Mouse (Mus musculus) embryonic facial prominence, embryonic 14.5 days (tissue): ENCODE measurements around the gene Gpi1. TPM values are rescaled to one million over a fixed set of nuclear protein-coding genes. Genes with fewer than 3 reads are reported as not detected.

Experiments used
- ATAC-seq: fragments of 200-750 bp; cut with Nextera tagmentation; 2 replicates; pipeline ENCODE4 v1.8.0; 2017; ENCODE audit warnings: low read depth, moderate number of reproducible peaks, moderate TSS enrichment
- DNase-seq: peaks from one replicate; pipeline ENCODE4 v3.0.0-alpha.2; 2015; ENCODE audit warnings: low spot score
- H3K27ac ChIP-seq: fragments of 300-500 bp; sonication (generic); replicated peaks from 2 replicates; pipeline ENCODE4 v1.5.1; 2014; ENCODE audit warnings: low read depth, mild to moderate bottlenecking, low read length, moderate library complexity
- H3K27me3 ChIP-seq: fragments of 300-500 bp; sonication (generic); replicated peaks from 2 replicates; pipeline ENCODE4 v1.6.1; 2014; ENCODE audit warnings: low read length; ENCODE audit not compliant: control insufficient read depth, insufficient read depth
- H3K36me3 ChIP-seq: fragments of 300-500 bp; sonication (generic); 2 replicates; pipeline ENCODE4 v1.6.1; 2014; ENCODE audit warnings: low read length, mixed read lengths; ENCODE audit not compliant: control insufficient read depth, insufficient read depth
- H3K4me1 ChIP-seq: fragments of 300-500 bp; sonication (generic); 2 replicates; pipeline ENCODE4 v1.6.1; 2014; ENCODE audit warnings: antibody characterized with exemption, low read length; ENCODE audit not compliant: control insufficient read depth, insufficient read depth
- H3K4me2 ChIP-seq: fragments of 300-500 bp; sonication (generic); 2 replicates; pipeline ENCODE4 v1.6.1; 2014; ENCODE audit warnings: low read depth, mild to moderate bottlenecking, low read length, moderate library complexity, mixed read lengths
- H3K4me3 ChIP-seq: fragments of 300-500 bp; sonication (generic); 2 replicates; pipeline ENCODE4 v1.5.1; 2014; ENCODE audit warnings: low read depth, mild to moderate bottlenecking, low read length
- H3K9ac ChIP-seq: fragments of 300-500 bp; sonication (generic); 2 replicates; pipeline ENCODE4 v1.6.1; 2014; ENCODE audit warnings: low read depth, mild to moderate bottlenecking, low read length, moderate library complexity, mixed read lengths
- H3K9me3 ChIP-seq: fragments of 300-500 bp; sonication (generic); 2 replicates; pipeline ENCODE4 v1.6.1; 2016; ENCODE audit warnings: low read length; ENCODE audit not compliant: control insufficient read depth
- WGBS: fragments of 180-500 bp; shearing (Covaris S2); extraction: QIAGEN DNeasy Blood & Tissue Kit; methylation state at CpG from one replicate; pipeline ENCODE4 v1.1.7; 2014; 5-methylcytosine and 5-hydroxymethylcytosine counted together
- polyA plus RNA-seq: library from polyadenylated mRNA; unstranded; fragments of >200 nt; fragmentation: Nextera tagmentation; extraction: Ambion mirVana; gene quantifications from 2 replicates; pipeline ENCODE4 v1.2.1, GENCODE M21; 2014

Gene Gpi1
- polyA plus RNA-seq, 1 experiment from 2014 or later, result 313 TPM

DNA sequence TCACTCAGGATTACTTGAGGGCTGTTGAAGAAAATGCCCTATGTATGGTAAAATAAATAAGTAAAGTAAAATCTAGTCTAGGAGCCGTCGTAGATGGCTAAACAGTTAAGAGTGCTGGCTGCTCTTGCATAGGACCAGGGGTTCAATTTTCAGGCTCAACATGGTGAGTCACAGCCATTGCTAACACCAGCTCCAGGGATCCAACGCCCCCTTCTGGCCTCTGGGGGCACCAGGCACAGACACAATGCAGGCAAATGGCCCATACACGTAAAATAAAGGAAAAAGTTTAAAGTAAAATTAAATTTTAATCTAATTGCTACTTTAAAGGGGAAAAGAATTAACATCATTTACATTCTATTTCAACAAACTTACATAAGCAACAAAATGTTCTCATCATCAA lies 63.3 kb downstream of the Gpi1 start:
- Histone ChIP-seq H3K4me3 (0 out of 2 replicates have a peak overlapping the region, but pooled peaks have one; percentile 8), H3K27me3 (no peaks in the 10 kb centered on the region), H3K4me1 (peaks cover 4% of the 10 kb centered on the region; the same call in 1 of the 2 replicates), H3K4me2 (peak overlapping the region; percentile 37), H3K27ac (no peak overlapping the region), H3K9me3 (no peaks in the 10 kb centered on the region), H3K9ac (no peak overlapping the region), H3K36me3 (peaks cover 39% of the 10 kb centered on the region)
- WGBS, result 53% methylated on average over 4 of the region's 4 CpGs
- ATAC-seq, result no peak
- DNase-seq, result peak; percentile 23

DNA sequence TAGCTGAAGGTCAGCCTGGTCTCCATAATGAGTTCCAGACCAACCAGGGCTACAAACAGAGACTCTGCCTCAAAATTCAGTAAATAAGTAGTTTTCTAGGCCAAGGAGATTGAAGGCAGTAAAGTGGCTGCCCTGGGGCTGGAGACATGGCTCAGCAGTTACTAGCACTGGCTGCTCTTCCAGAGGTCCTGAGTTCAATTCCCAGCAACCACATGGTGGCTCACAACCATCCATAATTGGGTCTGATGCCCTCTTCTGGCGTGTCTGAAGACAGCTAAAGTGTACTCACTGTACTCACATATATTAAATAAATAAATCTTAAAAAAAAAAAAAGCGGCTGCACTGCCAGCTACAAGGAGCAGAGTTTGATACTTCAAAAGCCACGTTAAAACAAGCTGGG lies 64.1 kb downstream of the Gpi1 start:
- H3K36me3 ChIP-seq, result peaks cover 47% of the 10 kb centered on the region
- H3K9ac ChIP-seq, result no peak overlapping the region
- no peak overlapping the region for H3K4me3 ChIP-seq
- no peak overlapping the region for H3K27ac ChIP-seq
- DNase-seq (no peak), ATAC-seq (no peak)
- no peak overlapping the region for H3K4me2 ChIP-seq
- peaks cover 4% of the 10 kb centered on the region; the same call in 1 of the 2 replicates for H3K4me1 ChIP-seq
- no peaks in the 10 kb centered on the region for H3K9me3 ChIP-seq
- H3K27me3 ChIP-seq, result no peaks in the 10 kb centered on the region
- 78% methylated on average over 3 of the region's 3 CpGs for WGBS

DNA sequence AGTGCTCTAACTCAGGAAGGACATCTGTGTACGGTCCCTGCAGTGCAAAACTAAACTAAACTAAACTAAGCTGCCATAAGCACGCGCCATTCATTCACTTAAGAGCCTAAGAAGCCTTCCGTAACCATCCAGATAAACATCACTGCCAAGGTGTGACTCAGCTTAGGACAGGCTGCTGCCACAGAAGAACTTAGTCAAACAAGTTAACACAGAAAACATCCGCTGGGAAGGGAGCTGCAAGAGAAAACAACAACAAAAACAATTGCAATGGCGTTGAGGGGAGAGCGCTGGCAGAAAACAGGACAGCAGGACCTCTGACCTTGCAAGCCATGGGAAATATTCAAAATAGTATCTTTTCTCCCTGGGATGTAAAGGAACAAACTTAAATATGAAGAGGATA lies 65.5 kb downstream of the Gpi1 start:
- Histone ChIP-seq H3K27me3 (no peaks in the 10 kb centered on the region), H3K27ac (no peak overlapping the region), H3K4me3 (no peak overlapping the region), H3K36me3 (peaks cover 59% of the 10 kb centered on the region), H3K4me2 (no peak overlapping the region), H3K9ac (no peak overlapping the region), H3K4me1 (peaks cover 4% of the 10 kb centered on the region; the same call in 1 of the 2 replicates), H3K9me3 (no peaks in the 10 kb centered on the region)
- no peak for ATAC-seq
- DNase-seq, result no peak
- 93% methylated on average over 7 of the region's 7 CpGs for WGBS

DNA sequence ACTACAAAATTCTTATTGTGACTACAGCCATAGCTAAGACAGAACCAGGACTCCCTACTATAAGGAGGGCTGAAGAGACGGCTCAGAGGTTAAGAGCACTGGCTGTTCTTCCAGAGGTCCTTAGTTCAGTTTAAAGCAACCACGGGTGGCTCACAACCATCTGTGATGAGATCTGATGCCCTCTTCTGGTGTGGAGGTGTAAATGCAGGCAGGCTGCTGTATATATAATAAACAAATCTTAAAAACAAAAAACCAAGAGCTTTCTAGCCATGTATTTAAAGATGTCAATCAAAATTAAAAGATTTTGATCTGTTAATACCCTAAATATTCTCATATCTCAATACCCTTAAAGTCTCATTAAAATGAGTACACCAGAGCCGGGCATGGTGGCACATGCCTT lies 71.0 kb downstream of the Gpi1 start:
- H3K27ac ChIP-seq, result no peak overlapping the region
- no peaks in the 10 kb centered on the region for H3K9me3 ChIP-seq
- H3K36me3 ChIP-seq, result peaks cover 96% of the 10 kb centered on the region
- ATAC-seq (no peak), DNase-seq (no peak)
- no peak overlapping the region for H3K9ac ChIP-seq
- H3K4me2 ChIP-seq, result no peak overlapping the region
- H3K4me1 ChIP-seq, result no peaks in the 10 kb centered on the region
- H3K4me3 ChIP-seq, result no peak overlapping the region
- no peaks in the 10 kb centered on the region for H3K27me3 ChIP-seq
- 89% methylated on average over 3 of the region's 3 CpGs for WGBS

DNA sequence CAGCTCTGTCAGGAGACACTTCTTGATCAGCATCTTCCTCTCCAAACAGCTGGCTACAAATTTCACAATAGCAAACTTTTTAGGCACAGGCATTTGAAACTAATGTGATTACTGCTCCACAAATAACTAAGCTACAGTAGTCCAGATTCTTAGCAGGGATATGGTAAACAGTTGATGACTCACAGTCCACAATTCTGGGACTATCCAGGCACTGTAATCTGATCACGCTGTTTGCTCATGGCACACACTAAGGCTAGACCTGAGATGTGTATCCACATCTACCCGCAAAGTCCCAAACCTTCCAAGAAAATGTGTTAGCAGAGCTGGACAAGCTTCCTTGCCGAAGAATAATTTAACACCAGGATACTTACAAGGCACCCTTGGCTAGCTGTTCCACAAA lies 72.1 kb downstream of the Gpi1 start:
- no peaks in the 10 kb centered on the region for H3K4me1 ChIP-seq
- H3K9me3 ChIP-seq, result no peaks in the 10 kb centered on the region
- H3K27me3 ChIP-seq, result no peaks in the 10 kb centered on the region
- H3K4me3 ChIP-seq, result no peak overlapping the region
- WGBS, result 89% methylated on average over 3 of the region's 3 CpGs
- no peak overlapping the region for H3K4me2 ChIP-seq
- H3K27ac ChIP-seq, result no peak overlapping the region
- no peak overlapping the region for H3K9ac ChIP-seq
- ATAC-seq, result no peak
- DNase-seq, result no peak
- H3K36me3 ChIP-seq, result peaks cover 98% of the 10 kb centered on the region

Other genes with a start within 250 kb of the Gpi1 start
- not detected in 2 replicates for gene Scgb2b27, start 216.4 kb downstream of the Gpi1 start, polyA plus RNA-seq
- gene Scgb1b27, start 208.9 kb downstream of the Gpi1 start, polyA plus RNA-seq, result not detected in 2 replicates
- not detected in 2 replicates for gene Scgb1b30, start 134.9 kb downstream of the Gpi1 start, polyA plus RNA-seq
- gene Wtip, start 97.1 kb downstream of the Gpi1 start, polyA plus RNA-seq, result 6.8 and 7.8 TPM in 2 replicates
- 166 and 183 TPM in 2 replicates for gene Uba2, start 60.7 kb downstream of the Gpi1 start, polyA plus RNA-seq
- 47.5 and 55.0 TPM in 2 replicates for gene Pdcd2l, start 33.7 kb downstream of the Gpi1 start, polyA plus RNA-seq
- gene Gm6096, start 20.7 kb upstream of the Gpi1 start, polyA plus RNA-seq, result not detected in 2 replicates
- 36.1 and 40.3 TPM in 2 replicates for gene 4931406P16Rik, start 83.2 kb upstream of the Gpi1 start, polyA plus RNA-seq
- gene Lsm14a, start 163.0 kb upstream of the Gpi1 start, polyA plus RNA-seq, result 62.7 and 63.4 TPM in 2 replicates